Mouse (Mus musculus) cerebellum, postnatal 25 days (tissue): ENCODE measurements around the gene Atoh7.

Experiments
- DNase-seq, 2 experiments: peaks; one replicate each; pipeline ENCODE4 v3.0.0; 2021; ENCODE audit warnings: mixed read lengths in 2 of 2

Gene Atoh7

DNA sequence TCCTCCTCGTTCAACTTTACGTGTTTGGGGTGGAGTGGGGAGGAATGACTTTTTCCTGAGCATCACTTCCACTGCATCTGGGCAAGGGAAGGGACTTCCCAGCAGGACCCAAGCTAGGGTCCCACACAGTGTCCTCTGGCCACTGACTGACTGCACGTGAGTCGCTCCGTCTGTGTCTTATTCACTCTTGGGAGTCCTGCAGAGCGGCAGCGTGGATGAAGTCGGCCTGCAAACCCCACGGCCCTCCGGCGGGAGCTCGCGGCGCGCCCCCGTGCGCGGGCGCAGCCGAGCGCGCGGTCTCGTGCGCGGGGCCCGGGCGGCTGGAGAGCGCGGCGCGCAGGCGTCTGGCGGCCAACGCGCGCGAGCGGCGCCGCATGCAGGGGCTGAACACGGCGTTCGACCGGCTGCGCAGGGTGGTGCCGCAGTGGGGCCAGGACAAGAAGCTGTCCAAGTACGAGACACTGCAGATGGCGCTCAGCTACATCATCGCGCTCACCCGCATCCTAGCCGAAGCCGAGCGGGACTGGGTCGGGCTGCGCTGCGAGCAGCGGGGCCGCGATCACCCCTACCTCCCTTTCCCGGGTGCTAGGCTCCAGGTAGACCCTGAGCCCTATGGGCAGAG, 601 bp downstream of the Atoh7 start:
- peak; percentile 95 for DNase-seq

- DNase-seq: peak in 1 of 2 experiments; percentile 43
Measured at GRCm38 (mm10) chr10:63100657-63101056, 1.2 kb downstream of the Atoh7 start.

DNA sequence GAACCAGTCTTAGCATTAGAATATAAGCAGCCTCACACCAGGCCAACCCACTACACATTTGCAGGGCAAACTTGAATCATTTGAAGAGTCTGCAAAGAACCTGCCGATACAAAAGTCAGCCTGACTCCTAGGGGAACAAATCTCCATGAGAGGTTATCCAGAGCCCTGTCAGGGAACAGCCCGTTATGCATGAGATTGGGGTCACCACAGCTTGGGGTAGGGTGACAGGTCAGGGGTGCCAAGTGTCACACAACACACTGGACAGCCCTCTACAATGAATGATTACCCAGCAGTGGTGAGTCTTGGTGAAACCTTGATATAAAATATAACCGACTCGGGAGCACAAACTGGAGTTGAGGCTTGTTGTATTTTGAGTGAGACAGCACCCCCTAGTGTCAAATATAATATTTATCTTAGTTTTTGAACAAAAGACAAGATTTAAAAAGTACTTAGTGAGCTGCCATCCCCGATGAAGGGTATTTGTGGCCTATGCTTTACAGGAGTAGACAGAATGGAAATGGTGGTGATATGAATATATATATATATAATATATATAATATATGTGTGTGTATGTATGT, 13.7 kb downstream of the Atoh7 start:
- peak in 1 of 2 experiments; percentile 52 for DNase-seq

DNA sequence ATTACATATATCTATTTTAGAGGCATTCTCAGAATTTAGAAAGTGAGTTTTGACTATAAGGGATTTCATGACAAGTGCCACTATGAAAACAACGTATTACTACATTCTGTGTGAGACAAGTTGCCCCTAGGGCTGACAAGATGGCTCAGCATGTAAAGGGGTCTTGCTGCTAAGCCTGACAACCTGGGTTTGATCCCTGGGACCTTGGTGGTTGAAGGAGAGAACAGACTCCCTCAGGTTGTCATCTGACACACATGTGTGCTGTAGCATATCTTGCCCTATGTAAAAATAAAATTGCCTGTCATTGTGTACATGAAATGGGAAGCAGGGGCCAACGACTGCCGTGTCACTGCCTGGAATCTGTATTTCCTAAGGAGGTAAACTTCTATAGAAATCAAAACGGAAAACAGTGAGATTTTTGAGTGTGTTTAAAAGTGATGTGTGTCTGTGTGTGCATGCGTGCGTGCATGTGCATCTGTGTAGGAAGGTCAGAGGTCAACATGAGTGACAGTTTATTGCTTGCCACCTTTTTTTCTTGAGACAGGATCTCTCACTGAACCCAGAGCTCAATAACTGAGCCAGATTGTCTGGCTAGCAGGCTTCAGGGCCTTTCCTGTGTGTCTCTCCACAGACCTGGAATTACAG, 14.4 kb downstream of the Atoh7 start:
- no peak for DNase-seq

GRCm38 (mm10) chr10:63115881-63116280, 16.4 kb downstream of the Atoh7 start:
- no peak for DNase-seq

DNA sequence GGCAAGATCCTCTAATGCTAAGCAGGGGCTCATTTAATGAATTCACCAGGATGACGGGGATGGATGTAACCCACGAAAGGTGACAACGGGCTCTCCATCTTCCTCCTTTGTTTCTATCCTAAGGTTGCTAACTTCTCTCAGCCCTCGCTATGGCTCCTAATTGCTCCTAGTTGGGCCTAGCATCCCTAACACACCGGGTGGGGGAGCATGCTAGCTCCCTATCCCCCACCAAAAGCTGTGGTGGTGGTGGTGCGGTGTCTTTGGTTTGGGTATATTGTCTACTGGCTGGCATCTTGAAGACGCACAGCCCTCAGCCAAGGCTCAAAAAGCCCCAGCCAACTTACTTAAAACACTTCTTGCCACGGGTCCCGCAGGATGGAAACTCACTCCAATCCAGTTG, 16.9 kb downstream of the Atoh7 start:
- no peak for DNase-seq

- no peak for DNase-seq
Measured at GRCm38 (mm10) chr10:63117583-63117982, 18.1 kb downstream of the Atoh7 start.

DNA sequence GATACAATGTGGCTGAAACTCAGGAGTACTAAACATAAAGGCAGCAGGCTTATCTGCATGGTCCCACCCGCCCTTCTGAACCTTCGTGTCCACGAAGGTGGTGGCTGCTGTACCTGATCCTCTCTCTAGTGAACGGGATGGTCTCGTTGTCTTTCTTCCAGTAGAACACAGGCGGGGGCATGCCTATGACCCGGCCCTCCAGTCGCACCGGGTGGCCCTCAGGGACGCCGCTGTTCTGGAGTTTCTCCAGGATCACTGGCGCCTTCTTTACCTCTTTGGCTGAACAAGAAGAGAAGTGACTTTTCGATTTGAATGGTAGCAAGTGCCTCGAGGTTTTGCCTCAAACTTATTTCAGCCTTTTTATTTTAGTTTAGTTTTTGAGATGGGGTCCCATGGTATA, 20.5 kb downstream of the Atoh7 start:
- DNase-seq: no peak

GRCm38 (mm10) chr10:63121961-63122360, 22.5 kb downstream of the Atoh7 start:
- no peak for DNase-seq

- peak; percentile 37 to 65 for DNase-seq
Measured at GRCm38 (mm10) chr10:63122516-63122915, 23.1 kb downstream of the Atoh7 start.

- no peak for DNase-seq
Measured at GRCm38 (mm10) chr10:63123141-63123540, 23.7 kb downstream of the Atoh7 start.

DNA sequence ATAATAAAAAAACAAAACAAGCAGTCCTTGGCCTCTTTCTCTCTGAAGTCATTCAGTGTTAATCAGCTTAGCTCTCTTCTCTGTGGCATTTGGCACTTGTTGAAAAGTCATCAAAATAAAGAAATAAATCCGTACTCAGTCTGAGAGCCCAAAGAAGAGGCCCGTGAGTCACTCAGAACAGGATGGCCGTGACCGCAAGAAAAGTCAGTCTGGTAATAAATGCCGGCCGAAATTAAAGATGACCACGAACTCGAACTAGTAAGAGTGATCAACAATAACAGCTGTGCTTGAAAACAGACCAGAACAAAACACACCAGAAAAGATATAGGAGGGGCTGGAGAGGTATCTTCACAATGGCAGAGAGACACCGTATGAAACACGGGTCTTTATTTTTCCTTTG, 24.6 kb downstream of the Atoh7 start:
- DNase-seq: no peak

DNA sequence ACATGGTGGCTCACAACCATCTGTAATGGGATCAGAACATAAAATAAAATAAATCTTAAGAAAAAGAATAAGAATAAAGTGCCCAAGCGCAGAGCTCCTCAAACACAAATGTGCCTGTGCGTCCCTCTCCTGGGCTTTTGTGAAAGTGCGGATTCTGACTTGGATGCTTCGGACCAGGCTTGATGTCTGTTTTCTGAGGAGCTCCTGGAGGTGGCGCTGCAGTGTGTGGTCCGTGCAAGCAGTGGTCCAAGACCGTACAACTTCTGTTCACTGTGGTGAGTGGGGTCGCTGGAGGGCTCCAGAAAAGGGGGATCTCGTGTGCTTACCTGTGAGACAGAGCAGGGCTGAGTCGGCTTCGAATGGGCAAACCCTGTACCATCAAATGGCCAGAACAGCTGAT, 25.9 kb downstream of the Atoh7 start:
- DNase-seq: no peak

DNA sequence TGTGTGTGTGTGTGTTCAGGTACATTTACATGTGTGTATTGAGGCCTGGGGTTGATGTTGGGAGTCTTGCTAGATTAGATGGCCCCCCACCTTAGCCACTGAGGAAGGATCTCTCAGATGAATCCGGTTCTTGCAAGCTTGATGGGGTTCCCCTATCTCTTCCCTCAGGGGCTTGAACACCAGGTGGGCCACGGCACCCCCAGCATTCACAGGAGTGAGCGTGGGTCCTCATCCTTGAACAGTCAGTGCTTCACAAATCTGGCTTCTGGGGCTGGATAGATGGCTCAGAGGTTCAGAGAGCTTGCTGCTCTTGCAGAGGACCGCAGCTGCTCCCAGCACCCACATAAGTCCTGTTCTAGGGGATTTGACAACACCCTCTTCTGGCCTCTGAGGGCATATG, 26.7 kb downstream of the Atoh7 start:
- no peak for DNase-seq

- no peak for DNase-seq
Measured at GRCm38 (mm10) chr10:63127156-63127555, 27.7 kb downstream of the Atoh7 start.

DNA sequence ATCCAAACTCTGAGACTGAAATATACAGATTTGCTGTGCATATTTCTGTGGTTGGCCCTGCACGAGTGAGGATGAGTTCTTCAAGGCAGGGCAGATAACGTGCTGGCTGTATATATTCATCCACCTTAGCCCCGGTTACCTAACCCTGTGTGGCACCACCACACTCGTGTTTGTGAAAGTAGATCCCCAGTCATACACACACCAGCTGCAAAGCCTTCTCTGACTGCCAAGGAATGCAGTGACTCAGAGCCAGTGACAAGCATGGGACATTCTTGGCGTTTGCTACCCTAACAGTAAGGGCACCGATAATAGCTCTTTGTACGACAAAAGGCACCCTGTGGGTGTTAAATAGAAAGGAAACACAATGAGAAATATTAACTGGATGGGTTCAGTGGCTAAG, 28.8 kb downstream of the Atoh7 start:
- DNase-seq: no peak

DNA sequence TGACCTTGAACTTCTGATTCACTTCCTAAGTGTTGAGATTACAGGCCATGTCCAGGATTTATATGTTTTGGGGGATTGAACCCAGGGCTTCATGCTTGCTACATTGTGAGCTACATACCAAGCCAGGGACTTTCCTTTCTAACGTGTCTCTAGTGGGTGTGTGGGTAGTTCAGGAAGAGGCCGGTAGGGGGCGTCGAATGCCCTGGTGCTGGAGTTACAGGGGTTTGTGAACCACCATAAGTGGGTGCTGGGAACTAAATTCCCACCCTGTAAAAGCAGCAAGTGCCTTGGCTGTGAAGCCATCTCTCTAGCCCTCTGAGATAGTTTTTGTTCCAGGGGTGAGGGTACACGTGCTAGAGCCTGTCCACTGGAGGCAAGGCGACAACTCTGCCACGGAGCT, 31.0 kb downstream of the Atoh7 start:
- no peak for DNase-seq

- DNase-seq: no peak
Measured at GRCm38 (mm10) chr10:63132356-63132755, 32.9 kb downstream of the Atoh7 start.

DNA sequence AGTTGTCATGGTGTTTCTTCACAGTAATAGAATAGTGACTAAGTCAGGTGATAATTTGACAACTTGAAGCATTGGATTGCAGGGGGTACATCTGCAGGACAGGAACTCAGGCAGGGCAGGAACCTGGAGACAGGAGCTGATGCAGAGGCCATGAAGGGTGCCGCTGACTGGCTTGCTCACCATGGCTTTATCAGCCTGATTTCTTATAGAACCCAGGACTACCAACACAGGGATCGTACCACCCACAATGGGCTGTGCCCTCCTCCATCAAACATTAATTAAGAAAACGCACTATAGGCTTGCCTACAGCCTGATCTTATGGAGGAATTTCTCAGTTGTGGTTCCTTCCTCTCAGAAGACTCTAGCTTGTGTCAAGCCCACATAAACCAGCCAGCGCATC, 33.9 kb downstream of the Atoh7 start:
- DNase-seq: no peak

- DNase-seq: no peak
Measured at GRCm38 (mm10) chr10:63135680-63136079, 36.2 kb downstream of the Atoh7 start.

DNA sequence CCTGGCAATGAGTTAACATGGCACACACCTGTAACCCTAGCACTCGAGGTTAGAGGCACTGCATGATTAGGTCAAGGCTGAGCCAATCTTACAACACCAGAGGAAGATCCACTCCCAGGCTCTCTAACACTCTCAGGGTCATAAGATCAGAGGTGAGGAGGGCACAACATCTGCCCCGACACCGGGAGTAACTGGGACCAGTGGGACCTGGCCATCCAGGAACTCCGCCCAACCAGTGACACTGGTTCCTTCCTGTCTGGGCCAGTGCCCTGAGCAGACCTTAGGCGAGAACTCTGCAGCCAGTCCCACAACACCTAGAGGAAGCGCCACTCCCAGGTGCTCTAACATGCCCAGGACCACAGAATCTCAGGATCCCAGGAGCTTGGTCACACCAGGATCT, 37.0 kb downstream of the Atoh7 start:
- no peak for DNase-seq

DNA sequence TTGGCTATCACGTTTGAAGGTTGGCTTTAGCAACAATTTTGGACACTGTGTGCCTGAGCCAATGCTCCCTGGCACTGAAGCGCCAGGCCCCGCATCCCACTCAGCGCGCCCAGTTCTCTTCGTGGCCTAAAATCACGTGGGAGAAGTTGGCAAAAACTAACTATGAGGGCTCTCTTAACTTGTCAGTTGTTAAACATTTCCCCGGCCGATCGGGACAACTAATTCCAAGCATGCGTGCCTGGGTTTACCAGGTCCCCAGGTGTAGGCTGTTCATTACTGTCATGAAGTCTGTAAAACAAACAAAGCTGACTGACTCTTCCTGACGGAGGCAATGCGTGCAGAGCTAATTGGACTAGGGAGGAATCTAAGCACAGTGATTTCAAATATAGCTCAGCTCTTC, 43.2 kb downstream of the Atoh7 start:
- no peak for DNase-seq
